Mouse (Mus musculus): ENCODE measurements around the gene Por. TPM values are rescaled to one million over a fixed set of nuclear protein-coding genes. Genes with fewer than 3 reads are reported as not detected.

Gene Por
- polyA plus RNA-seq, 1 experiment = 98.0 TPM

DNA sequence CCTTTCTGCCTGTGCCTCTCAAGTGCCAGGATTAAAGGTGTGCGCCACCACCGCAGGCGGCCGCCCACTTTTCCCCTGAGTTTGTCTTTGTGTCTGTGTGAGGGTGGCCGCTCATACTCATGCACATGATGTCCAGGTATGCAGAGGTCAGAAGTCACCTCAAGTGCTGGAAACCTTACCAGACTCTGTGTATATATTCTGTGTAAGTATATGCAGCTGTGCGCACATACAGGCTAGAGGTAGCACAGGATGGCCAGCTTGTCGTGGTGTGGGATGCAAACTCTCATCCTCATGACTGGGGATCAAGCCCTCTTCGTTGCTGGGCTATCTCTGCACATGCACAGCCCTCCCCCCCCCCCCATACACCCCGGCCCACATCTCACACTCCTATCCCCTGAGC is 58.0 kb downstream of the Por start:
- TF ChIP-seq POLR2A (IDR thresholded peaks at IDR 0.05; ENCODE audit: extremely low read depth, insufficient read depth, low read length) (no peak), CTCF (IDR thresholded peaks at IDR 0.05; ENCODE audit: extremely low read depth, insufficient read depth, low read length) (no peak)
- Histone ChIP-seq H3K4me1 (ENCODE audit: control insufficient read depth, insufficient read depth, low read length) (peaks cover 4% of the 10 kb centered on the region; the same call in 1 of the 2 replicates), H3K4me3 (ENCODE audit: insufficient read depth, low read length) (no peak overlapping the region), H3K27ac (ENCODE audit: insufficient read depth, low read length) (no peak overlapping the region)

DNA sequence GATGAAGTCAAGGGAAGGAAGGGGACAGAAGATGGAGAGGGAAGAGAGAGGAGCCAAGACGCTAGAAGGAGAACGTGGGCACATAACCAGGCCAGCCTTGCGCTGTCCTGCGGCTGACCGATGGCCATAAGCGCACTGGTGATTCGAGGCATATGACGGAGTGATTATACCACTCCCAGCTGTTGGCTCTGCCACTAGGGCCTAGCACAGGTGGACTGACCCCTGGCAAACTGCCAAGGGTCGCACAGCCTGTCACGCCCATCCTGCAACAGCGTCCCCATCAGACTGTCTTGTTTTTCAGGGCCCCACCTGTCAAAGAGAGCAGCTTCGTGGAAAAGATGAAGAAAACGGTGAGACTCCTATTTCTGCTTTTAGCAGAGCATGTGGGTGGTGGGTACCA is 58.5 kb downstream of the Por start:
- peaks cover 4% of the 10 kb centered on the region; the same call in 1 of the 2 replicates for H3K4me1 ChIP-seq (ENCODE audit: control insufficient read depth, insufficient read depth, low read length)
- no peak overlapping the region for H3K4me3 ChIP-seq (ENCODE audit: insufficient read depth, low read length)
- no peak overlapping the region for H3K27ac ChIP-seq (ENCODE audit: insufficient read depth, low read length)
- TF ChIP-seq CTCF (IDR thresholded peaks at IDR 0.05; ENCODE audit: extremely low read depth, insufficient read depth, low read length) (no peak), POLR2A (IDR thresholded peaks at IDR 0.05; ENCODE audit: extremely low read depth, insufficient read depth, low read length) (no peak)

DNA sequence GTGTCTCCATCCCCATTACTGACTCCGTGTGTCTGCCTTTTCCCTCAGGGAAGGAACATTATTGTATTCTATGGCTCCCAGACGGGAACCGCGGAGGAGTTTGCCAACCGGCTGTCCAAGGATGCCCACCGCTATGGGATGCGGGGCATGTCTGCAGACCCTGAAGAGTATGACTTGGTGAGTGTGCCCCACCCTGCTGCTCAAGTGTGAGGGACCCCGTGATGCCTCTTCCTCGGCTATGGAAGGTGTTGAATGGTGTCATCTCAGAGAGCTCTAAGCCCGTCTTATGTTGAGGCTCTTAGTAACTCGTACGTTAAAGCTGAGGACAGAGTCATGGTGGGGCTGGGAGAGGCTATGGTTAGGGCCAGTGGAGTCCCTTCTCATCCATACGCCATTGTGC is 59.5 kb downstream of the Por start:
- Histone ChIP-seq H3K27ac (ENCODE audit: insufficient read depth, low read length) (no peak overlapping the region), H3K4me3 (ENCODE audit: insufficient read depth, low read length) (no peak overlapping the region), H3K4me1 (ENCODE audit: control insufficient read depth, insufficient read depth, low read length) (peaks cover 4% of the 10 kb centered on the region; the same call in 1 of the 2 replicates)
- TF ChIP-seq POLR2A (IDR thresholded peaks at IDR 0.05; ENCODE audit: extremely low read depth, insufficient read depth, low read length) (no peak), CTCF (IDR thresholded peaks at IDR 0.05; ENCODE audit: extremely low read depth, insufficient read depth, low read length) (no peak)

DNA sequence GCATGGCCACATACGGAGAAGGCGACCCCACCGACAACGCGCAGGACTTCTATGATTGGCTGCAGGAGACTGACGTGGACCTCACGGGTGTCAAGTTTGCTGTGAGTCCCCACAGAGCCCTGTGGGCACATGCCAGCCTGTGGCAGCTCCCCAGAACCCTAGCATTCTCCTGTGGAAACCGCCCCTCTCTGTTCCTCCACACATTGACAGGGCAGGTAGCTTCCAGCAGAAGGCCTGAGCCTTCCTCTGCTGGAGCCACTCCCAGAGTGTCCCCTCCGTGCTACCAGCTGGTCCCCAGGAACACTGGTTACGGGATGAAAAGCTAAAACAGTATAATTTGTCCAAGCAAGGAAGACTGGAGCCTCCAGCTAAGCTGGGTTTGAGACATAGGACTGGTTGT is 60.4 kb downstream of the Por start:
- H3K27ac ChIP-seq (ENCODE audit: insufficient read depth, low read length) = no peak overlapping the region
- TF ChIP-seq POLR2A (IDR thresholded peaks at IDR 0.05; ENCODE audit: extremely low read depth, insufficient read depth, low read length) (no peak), CTCF (IDR thresholded peaks at IDR 0.05; ENCODE audit: extremely low read depth, insufficient read depth, low read length) (no peak)

GRCm38 (mm10) chr5:135730916-135731315 is 61.1 kb downstream of the Por start:
- H3K4me1 ChIP-seq (ENCODE audit: control insufficient read depth, insufficient read depth, low read length) = peaks cover under 1% of the 10 kb centered on the region; the same call in 1 of the 2 replicates
- H3K27ac ChIP-seq (ENCODE audit: insufficient read depth, low read length) = no peak overlapping the region
- H3K4me3 ChIP-seq (ENCODE audit: insufficient read depth, low read length) = no peak overlapping the region
- TF ChIP-seq POLR2A (IDR thresholded peaks at IDR 0.05; ENCODE audit: extremely low read depth, insufficient read depth, low read length) = no peak
- TF ChIP-seq CTCF (IDR thresholded peaks at IDR 0.05; ENCODE audit: extremely low read depth, insufficient read depth, low read length) = no peak

More for the DNA sequence above, 60.4 kb downstream of the Por start:
- H3K4me1 ChIP-seq (ENCODE audit: control insufficient read depth, insufficient read depth, low read length) = peaks cover 2% of the 10 kb centered on the region; the same call in 1 of the 2 replicates
- no peak overlapping the region for H3K4me3 ChIP-seq (ENCODE audit: insufficient read depth, low read length)

DNA sequence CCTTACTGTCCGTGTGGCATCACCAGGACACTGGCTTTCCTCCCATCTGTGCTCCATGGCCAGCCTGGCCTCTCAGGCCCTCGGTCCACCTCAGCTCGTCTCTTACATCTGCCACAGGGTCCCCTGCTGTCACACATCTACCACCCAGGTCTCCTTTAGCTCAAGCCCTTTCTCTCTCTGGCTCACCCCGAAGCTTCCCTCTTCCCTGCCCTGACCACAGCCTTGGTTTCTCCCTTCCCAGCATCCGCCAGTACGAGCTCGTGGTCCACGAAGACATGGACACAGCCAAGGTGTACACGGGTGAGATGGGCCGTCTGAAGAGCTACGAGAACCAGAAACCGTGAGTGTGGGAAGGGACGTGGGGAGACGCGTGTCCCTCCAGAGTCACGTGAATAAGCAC is 61.5 kb downstream of the Por start:
- Histone ChIP-seq H3K4me1 (ENCODE audit: control insufficient read depth, insufficient read depth, low read length) (no peaks in the 10 kb centered on the region), H3K27ac (ENCODE audit: insufficient read depth, low read length) (no peak overlapping the region), H3K4me3 (ENCODE audit: insufficient read depth, low read length) (no peak overlapping the region)
- TF ChIP-seq CTCF (IDR thresholded peaks at IDR 0.05; ENCODE audit: extremely low read depth, insufficient read depth, low read length) (no peak), POLR2A (IDR thresholded peaks at IDR 0.05; ENCODE audit: extremely low read depth, insufficient read depth, low read length) (no peak)

DNA sequence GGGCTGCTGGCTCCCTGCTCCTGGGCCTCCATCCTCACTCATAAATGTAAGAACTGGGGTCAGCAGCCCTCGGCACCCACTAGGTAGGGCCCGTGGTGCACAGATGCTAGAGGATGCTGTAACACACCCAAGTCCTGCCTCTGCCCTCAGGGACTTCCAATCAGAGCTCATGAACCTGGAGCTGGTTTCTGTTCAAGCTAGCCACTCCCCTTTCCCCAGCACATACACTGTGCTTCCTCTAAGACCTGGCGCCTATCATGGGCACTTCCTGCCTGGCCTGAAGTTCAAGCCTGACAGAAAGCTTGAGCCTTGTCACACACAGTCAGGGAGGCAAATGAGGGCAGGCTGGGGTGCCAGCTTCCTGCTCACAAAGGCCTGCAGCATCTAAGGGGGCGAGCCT is 63.2 kb downstream of the Por start:
- Histone ChIP-seq H3K27ac (ENCODE audit: insufficient read depth, low read length) (no peak overlapping the region), H3K4me3 (ENCODE audit: insufficient read depth, low read length) (no peak overlapping the region), H3K4me1 (ENCODE audit: control insufficient read depth, insufficient read depth, low read length) (no peaks in the 10 kb centered on the region)
- TF ChIP-seq POLR2A (IDR thresholded peaks at IDR 0.05; ENCODE audit: extremely low read depth, insufficient read depth, low read length) = no peak
- TF ChIP-seq CTCF (IDR thresholded peaks at IDR 0.05; ENCODE audit: extremely low read depth, insufficient read depth, low read length) = no peak

GRCm38 (mm10) chr5:135734057-135734680 is 64.3 kb downstream of the Por start:
- H3K4me1 ChIP-seq (ENCODE audit: control insufficient read depth, insufficient read depth, low read length) = no peaks in the 10 kb centered on the region
- no peak overlapping the region for H3K4me3 ChIP-seq (ENCODE audit: insufficient read depth, low read length)
- no peak overlapping the region for H3K27ac ChIP-seq (ENCODE audit: insufficient read depth, low read length)
- no peak for TF ChIP-seq CTCF (IDR thresholded peaks at IDR 0.05; ENCODE audit: extremely low read depth, insufficient read depth, low read length)
- TF ChIP-seq POLR2A (IDR thresholded peaks at IDR 0.05; ENCODE audit: extremely low read depth, insufficient read depth, low read length) = no peak

DNA sequence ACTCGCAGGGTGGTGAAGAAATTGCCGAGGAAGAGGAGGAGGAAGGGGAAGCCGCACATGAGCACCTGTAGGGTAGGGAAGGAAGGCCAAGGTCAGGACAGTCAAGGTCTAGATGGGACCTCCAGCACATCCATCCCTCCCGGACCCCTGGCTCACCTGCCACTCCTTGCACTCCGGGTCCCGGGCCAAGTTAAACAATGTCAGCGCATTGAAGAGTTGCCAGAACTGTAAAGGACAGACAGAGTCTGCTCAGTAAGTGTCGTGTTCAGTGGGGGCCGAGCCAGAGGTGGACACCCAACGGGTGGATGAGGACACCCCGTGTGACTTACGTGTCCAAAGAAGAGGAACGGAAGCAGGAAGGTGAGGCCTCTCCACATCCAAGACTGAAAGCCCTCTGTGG is 65.9 kb downstream of the Por start:
- TF ChIP-seq CTCF (IDR thresholded peaks at IDR 0.05; ENCODE audit: extremely low read depth, insufficient read depth, low read length) (no peak), POLR2A (IDR thresholded peaks at IDR 0.05; ENCODE audit: extremely low read depth, insufficient read depth, low read length) (no peak)
- Histone ChIP-seq H3K4me1 (ENCODE audit: control insufficient read depth, insufficient read depth, low read length) (no peaks in the 10 kb centered on the region), H3K4me3 (ENCODE audit: insufficient read depth, low read length) (no peak overlapping the region), H3K27ac (ENCODE audit: insufficient read depth, low read length) (no peak overlapping the region)

DNA sequence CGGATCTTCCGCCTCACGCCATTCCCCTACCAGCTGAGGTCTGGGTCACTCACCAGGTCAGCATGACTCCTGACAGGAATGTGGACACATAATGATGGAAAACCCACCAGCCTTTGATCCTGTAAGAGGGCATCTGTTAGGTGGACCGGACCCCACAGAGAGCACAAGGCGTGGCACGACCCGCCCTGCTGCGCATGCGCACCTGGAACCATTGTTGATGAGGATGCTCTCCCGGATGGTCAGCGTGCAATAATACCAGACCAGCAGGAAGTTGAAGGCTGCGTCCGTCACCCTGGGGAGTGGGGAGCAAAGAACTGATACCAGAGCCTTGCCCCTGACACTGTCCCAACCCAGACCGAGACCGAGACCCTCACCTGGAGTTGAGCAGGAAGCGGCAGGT is 66.7 kb downstream of the Por start:
- Histone ChIP-seq H3K27ac (ENCODE audit: insufficient read depth, low read length) (no peak overlapping the region), H3K4me3 (ENCODE audit: insufficient read depth, low read length) (no peak overlapping the region), H3K4me1 (ENCODE audit: control insufficient read depth, insufficient read depth, low read length) (no peaks in the 10 kb centered on the region)
- TF ChIP-seq POLR2A (IDR thresholded peaks at IDR 0.05; ENCODE audit: extremely low read depth, insufficient read depth, low read length) (no peak), CTCF (IDR thresholded peaks at IDR 0.05; ENCODE audit: extremely low read depth, insufficient read depth, low read length) (no peak)

Data from cortical plate, adult 2 months (tissue).